Mouse (Mus musculus): ENCODE results near the gene Dip2c. TPM values are rescaled to one million over a fixed set of nuclear protein-coding genes. Genes with fewer than 3 reads are reported as not detected.

Dip2c gene
- polyA plus RNA-seq, 1 experiment from 2014 or later: 4.3 TPM

GRCm38 (mm10) chr13:9712971-9713370, 436.6 kb downstream of the Dip2c start:
- 88% methylated on average over 3 of the region's 3 CpGs for WGBS
- no peak overlapping the region for H3K4me2 ChIP-seq (replicated peaks; ENCODE audit: low read depth, low read length)
- H3K9ac ChIP-seq (replicated peaks; ENCODE audit: low read length): no peak overlapping the region
- H3K27me3 ChIP-seq (ENCODE audit: insufficient read depth, low read length): no peaks in the 10 kb centered on the region
- no peak overlapping the region for H3K27ac ChIP-seq (ENCODE audit: low read length)
- H3K36me3 ChIP-seq (ENCODE audit: insufficient read depth, low read length): peaks cover 5% of the 10 kb centered on the region; the same call in 1 of the 2 replicates
- H3K4me1 ChIP-seq (ENCODE audit: insufficient read depth, low read length): no peaks in the 10 kb centered on the region
- H3K9me3 ChIP-seq (ENCODE audit: low read length): no peaks in the 10 kb centered on the region
- H3K4me3 ChIP-seq (ENCODE audit: low read length): no peak overlapping the region
- no peak for ATAC-seq (ENCODE audit: low FRiP score, low TSS enrichment)

DNA sequence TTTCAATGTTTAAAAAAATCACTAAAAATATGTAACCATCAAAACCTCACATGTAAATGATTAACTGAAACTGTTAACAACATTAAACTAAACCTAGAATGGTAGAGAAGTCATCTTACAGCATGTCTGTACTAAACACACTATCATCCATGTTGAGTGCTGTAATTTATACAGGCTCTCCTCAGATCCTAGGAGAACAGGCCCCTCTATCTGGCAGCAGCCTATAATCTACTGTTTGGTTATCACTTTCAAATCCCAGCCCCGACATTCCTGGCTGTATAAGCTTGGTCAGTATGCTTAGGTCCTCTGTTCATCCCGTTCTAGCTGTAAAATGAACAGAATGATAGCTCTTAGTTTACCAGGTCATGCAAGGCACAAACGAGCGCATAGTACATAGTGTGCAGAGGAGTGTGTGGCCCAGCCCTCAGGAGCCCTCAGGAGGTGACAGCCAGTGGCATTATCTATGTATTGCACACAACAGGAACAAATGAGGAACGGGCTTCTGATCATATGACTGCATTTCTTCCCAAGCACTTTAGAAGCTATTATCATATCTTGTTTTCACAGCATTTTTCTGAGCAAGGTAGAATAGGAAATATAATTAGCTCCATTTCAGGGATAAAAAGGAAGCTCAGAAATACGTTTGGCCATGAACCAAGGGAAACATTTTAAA, 437.3 kb downstream of the Dip2c start:
- no peaks in the 10 kb centered on the region for H3K27me3 ChIP-seq (ENCODE audit: insufficient read depth, low read length)
- WGBS: 86% methylated on average over 6 of the region's 6 CpGs
- H3K9ac ChIP-seq (replicated peaks; ENCODE audit: low read length): no peak overlapping the region
- no peak overlapping the region for H3K4me3 ChIP-seq (ENCODE audit: low read length)
- H3K36me3 ChIP-seq (ENCODE audit: insufficient read depth, low read length): peaks cover 3% of the 10 kb centered on the region; the same call in 1 of the 2 replicates
- no peaks in the 10 kb centered on the region for H3K9me3 ChIP-seq (ENCODE audit: low read length)
- no peak overlapping the region for H3K27ac ChIP-seq (ENCODE audit: low read length)
- no peak for ATAC-seq (ENCODE audit: low FRiP score, low TSS enrichment)
- H3K4me2 ChIP-seq (replicated peaks; ENCODE audit: low read depth, low read length): no peak overlapping the region
- no peaks in the 10 kb centered on the region for H3K4me1 ChIP-seq (ENCODE audit: insufficient read depth, low read length)

DNA sequence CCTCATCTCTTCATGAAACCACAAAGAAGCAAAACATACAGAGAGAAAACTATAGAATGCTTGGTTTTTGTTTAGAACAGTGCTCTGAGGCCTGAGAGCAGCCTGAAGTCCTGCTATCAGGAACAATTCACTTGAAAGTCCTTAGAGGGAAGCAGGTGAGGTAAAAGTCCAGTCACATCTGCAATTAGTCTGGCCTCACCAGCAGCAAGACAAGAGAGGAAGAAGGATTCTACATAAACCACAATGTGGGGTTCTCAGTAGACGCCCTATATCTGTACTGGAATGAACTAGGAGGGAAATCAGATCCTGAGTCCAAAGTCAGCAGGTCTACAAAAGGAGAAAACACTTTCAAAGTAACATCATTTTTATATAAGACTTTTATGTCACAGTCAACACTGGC, 438.9 kb downstream of the Dip2c start:
- Histone ChIP-seq H3K4me3 (ENCODE audit: low read length) (no peak overlapping the region), H3K4me2 (replicated peaks; ENCODE audit: low read depth, low read length) (no peak overlapping the region), H3K9ac (replicated peaks; ENCODE audit: low read length) (no peak overlapping the region), H3K27me3 (ENCODE audit: insufficient read depth, low read length) (no peaks in the 10 kb centered on the region), H3K4me1 (ENCODE audit: insufficient read depth, low read length) (no peaks in the 10 kb centered on the region), H3K9me3 (ENCODE audit: low read length) (no peaks in the 10 kb centered on the region), H3K27ac (ENCODE audit: low read length) (no peak overlapping the region), H3K36me3 (ENCODE audit: insufficient read depth, low read length) (no peaks in the 10 kb centered on the region; the same call in 1 of the 2 replicates)
- ATAC-seq (ENCODE audit: low FRiP score, low TSS enrichment): no peak
- WGBS: 88% methylated on average over 1 of the region's 1 CpGs

Other genes with a start within 250 kb of the Dip2c start
- 32.3 and 36.3 TPM in 2 replicates for gene Larp4b, start 182.6 kb upstream of the Dip2c start, polyA plus RNA-seq (2015; fragmentation: Nextera tagmentation; extraction: Ambion mirVana)